Mouse (Mus musculus): ENCODE measurements around the gene Ptp4a2.
A peak's percentile ranks its signal among the peaks of the same experiment; 100 is the strongest.
"Not testable (repeated sequence)": the region's sequence is repeated elsewhere in the genome, so short reads cannot be mapped to it uniquely, and the experiment has no call there.

Gene Ptp4a2

DNA sequence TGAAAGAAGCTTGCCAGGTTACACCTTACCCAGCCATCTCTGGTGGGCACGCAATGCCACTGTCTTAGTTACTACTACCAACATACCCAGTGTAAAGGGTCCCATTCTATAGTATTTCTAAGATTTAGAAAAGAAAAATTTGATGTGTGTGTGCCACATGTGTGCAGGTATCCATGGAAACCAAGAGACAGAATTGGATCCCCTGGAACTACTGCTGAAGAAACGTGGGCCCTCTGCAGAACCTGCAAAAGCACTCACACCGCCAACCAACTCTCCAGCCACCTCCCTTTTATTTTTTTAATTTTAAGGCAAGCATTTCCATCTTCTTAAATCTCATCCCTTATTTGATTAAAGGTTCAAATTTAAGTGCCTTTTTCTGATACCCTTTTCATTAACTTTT, 40.8 kb downstream of the Ptp4a2 start:
- no peak for DNase-seq (ENCODE audit: low spot score in 2 of 2)

DNA sequence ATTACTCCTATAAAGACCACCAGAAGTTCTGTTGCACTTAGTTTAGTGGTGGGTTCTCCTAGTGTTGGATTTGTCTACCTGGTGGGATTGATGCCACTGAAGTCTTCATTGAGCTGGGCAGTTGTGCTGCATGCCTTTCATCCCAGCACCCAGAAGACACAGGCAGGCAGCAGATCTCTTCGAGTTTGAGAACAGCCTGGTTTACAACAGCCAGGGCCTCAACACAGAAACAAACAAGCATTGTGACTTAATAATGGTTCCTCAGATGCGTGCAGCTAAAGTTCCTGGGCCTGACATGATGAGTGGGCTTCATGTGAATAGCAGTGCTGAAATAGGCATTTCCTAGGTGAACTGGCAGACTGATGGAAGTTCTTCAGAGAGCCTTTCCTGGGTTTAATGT, 42.0 kb downstream of the Ptp4a2 start:
- no peak for DNase-seq (ENCODE audit: low spot score in 2 of 2)

GRCm38 (mm10) chr4:129853996-129854395, 43.0 kb downstream of the Ptp4a2 start:
- no peak for DNase-seq (ENCODE audit: low spot score in 2 of 2)

GRCm38 (mm10) chr4:129854615-129855014, 43.6 kb downstream of the Ptp4a2 start:
- DNase-seq (ENCODE audit: low spot score in 2 of 2): no peak

DNA sequence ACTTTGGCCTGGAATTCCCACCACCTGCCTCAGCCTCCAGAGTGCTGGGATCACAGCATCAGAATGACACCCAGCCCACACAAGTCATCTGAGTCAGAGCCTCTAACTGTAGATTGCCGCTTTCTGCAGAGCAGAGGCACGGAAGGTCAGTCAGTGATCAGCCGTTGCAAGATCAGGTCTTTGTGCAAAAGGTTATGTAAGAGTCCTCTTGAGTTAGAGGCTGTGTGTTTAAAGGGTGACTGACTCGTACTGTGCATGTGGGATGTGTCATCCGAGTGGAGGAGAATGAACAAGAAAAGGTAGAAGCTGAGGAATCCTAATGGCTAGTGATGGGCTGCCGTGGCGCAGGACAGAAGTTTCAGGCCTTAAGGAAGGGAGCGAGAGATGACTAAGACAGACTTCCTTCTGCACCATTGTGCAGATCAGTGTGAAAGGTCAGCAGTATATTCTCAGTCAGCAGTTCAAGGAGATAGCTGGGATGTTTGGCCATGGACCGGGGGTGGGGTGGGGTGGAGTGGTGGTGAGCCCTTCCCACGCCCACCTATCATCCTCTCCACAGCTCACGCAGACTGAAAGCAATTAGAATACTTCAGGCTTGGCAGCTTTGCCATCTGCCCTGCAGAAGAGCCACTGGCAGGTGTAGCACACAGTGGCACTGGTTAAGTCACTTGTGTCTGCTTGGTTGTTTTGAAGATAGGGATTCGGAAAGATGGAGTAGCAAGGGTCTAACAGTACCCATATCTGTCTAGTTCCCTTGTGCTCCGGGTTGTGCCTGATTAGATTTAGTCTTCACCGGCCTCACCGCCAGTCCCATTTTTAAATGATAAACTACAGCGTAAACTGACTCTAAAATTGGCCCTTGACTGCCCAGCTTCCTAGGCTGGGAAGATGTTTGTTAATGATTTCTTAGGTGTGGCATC, 44.3 kb downstream of the Ptp4a2 start:
- DNase-seq (ENCODE audit: low spot score in 2 of 2): no peak

- DNase-seq (ENCODE audit: low spot score in 2 of 2): peak in 1 of 2 experiments; percentile 51
These were observed 49.4 kb downstream of the Ptp4a2 start for GRCm38 (mm10) chr4:129860456-129860855.

DNA sequence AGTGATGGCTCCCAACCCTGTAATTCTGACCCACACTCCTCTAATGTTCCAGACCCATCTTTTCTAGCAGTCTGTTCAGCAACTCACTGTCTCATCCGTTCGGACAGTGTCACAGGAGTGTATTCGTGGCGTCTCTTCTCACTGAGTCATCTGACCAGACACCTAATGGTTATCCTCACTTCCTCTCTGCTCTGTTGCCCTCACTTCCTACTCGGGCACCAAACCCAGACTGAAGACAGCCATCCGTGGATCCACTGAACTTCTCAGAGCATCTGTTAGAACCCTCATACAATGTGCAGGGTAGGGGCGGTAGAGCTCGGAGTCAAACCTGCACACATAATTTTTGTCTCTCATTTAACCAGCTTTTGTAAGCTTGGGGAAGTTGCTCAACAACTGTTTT, 50.4 kb downstream of the Ptp4a2 start:
- DNase-seq (ENCODE audit: low spot score in 2 of 2): peak in 1 of 2 experiments; percentile 42

- DNase-seq (ENCODE audit: low spot score in 2 of 2): no peak
These were observed 51.3 kb downstream of the Ptp4a2 start for GRCm38 (mm10) chr4:129862357-129862756.

DNA sequence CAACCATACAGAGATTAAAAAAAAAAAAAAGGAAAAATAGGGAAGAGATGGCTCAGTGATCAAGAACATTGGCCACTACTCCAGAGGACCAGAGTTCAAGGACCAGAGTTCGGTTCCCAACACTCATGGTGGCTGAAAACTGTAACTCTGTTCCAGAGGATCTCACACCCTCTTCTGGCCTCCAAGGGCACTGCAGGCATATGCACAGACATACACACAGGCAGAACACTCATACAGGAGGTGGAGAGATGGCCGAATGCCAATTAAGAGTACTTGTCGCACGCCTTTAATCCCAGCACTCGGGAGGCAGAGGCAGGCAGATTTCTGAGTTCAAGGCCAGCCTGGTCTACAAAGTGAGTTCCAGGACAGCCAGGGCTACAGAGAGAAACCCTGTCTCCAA, 55.2 kb downstream of the Ptp4a2 start:
- not testable (repeated sequence) for DNase-seq (ENCODE audit: low spot score in 2 of 2)

DNA sequence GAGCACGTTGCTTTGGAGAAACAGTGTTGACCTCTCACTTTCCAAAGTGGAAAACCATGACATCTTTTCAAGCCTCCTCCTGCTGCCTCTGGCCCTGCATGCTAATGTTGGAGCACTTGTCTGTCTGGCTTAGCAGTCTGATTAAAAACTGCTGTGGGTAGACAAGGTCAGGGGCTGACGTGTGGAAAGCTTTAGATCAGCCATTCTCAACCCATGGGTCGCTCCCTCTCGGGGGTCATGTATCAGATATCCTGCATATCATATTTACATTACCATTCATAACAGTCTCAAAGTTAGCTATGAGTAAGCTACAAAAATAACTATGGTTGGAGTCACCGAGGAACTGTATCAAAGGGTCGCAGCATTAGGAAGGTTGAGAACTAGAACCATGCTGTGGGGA, 57.2 kb downstream of the Ptp4a2 start:
- DNase-seq (ENCODE audit: low spot score in 2 of 2): no peak

DNA sequence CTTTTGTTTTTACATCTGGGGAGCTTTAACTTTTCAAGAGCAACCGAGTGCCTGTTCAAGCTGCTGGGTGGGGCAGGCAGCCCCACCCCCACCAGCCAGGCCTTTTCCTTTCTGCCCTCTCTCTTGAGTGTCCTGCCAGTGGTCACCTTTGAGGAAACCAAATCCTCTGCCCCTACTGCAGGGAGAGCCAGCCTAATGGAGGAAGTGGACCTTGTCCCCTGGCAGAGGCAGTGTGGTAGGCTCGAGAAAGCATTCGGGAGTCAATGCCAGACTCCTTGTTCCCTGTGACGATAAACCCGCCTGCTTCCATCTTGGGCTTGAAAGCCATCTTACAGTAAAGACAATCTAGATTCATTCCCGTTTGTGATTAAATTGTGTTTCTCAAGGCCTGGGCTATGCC, 59.5 kb downstream of the Ptp4a2 start:
- no peak for DNase-seq (ENCODE audit: low spot score in 2 of 2)

- DNase-seq (ENCODE audit: low spot score in 2 of 2): no peak
These were observed 61.4 kb downstream of the Ptp4a2 start for GRCm38 (mm10) chr4:129872376-129872922.

- DNase-seq (ENCODE audit: low spot score in 2 of 2): no peak
These were observed 63.8 kb downstream of the Ptp4a2 start for GRCm38 (mm10) chr4:129874805-129875204.

- no peak for DNase-seq (ENCODE audit: low spot score in 2 of 2)
These were observed 64.4 kb downstream of the Ptp4a2 start for GRCm38 (mm10) chr4:129875406-129875805.

DNA sequence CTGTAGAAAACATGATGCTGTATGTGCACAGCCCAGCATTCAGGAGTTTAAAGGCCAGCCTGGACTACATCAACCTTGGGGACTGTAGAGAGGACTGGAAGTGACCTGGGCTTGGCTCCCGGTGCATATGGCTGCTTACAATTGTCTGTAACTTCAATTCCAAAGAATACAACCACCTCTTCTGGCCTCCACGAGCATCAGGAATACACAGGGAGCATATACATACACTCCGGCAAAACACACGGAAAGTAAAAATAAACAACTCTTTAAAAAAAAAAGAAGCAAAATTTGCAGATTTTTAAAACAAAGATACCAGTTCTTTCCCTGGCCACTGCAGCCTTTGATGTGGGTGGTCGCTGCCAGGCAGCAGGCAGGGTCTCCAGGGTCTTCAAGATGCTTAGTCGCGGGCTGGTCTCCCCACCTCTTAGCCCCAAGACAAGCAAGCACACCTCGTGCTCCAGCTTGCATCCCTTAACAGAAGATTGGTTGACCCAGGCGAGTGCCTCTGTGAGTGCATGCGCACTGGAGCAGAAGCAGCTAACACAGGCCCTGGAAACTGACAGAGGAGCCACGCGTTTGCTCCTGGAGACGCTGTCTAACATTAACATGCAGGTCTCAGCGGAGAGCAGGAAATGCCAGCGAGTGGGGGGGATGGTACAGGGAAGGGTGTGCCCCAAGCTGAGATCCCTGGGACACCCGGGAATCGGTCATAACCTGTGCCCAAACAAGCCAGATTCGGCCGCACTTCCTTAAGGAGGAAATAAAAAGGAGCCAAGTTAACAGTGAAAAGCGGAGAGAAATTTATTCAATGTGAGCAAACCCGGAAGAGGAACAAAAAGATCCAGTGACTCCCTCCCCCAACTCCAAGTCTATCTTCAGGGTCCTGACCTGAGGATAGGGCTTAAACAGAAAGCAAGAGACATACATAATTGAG, 66.1 kb downstream of the Ptp4a2 start:
- peak; percentile 57 to 58 for DNase-seq (ENCODE audit: low spot score in 2 of 2)

GRCm38 (mm10) chr4:129877967-129878655, 67.1 kb downstream of the Ptp4a2 start:
- peak in 1 of 2 experiments; percentile 25 for DNase-seq (ENCODE audit: low spot score in 2 of 2)

DNA sequence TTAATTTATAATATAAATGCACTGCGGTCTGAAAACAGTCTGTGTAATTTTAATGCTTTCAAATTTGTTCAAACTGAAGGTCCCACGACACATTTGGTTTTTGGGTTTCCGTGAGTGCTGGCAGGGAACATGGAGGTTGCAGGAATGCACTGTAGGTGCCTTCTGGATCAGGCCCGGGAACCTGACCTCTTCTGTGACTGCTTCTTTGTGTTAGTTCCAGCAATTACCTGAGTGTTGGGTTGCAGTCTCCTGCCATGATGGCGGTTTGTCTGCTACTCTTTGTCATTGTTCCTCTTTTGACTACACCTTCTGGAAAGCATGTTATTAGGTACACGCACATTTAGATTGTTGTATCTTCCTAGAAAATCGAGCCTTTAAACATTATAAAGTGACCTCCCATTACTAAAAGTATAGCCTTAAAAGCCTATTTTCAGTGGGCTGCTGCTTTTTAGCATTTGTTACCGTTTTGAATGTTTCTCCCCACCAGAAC, 67.7 kb downstream of the Ptp4a2 start:
- DNase-seq (ENCODE audit: low spot score in 2 of 2): no peak

DNA sequence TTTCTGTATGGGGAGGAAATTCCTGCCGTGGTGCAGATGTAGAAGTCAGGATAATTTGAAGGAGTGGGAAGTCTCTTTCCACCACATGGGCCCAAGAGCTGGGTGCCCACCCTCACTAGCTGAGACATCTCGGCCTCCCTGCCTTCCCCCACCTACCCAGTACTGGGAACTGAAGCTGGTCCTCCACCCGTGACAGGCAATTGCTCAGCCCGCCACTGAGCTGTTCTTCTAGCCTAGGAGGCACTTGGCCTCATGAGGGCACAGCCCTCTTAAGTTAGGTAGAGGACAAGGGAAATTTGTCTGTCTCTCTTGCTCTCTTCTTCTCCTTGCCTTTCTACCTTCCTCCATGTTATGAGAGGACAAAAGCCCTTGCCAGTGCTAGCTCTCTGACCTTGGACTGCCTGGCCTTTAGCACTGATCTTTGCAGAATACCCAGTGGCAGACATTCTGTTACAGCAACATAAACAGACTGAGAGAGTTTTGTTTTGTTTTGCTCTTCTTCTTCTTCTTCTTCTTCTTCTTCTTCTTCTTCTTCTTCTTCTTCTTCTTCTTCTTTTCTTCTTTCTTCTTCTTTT, 68.3 kb downstream of the Ptp4a2 start:
- DNase-seq (ENCODE audit: low spot score in 2 of 2): no peak

- DNase-seq (ENCODE audit: low spot score in 2 of 2): no peak
These were observed 69.6 kb downstream of the Ptp4a2 start for GRCm38 (mm10) chr4:129880615-129881014.

DNA sequence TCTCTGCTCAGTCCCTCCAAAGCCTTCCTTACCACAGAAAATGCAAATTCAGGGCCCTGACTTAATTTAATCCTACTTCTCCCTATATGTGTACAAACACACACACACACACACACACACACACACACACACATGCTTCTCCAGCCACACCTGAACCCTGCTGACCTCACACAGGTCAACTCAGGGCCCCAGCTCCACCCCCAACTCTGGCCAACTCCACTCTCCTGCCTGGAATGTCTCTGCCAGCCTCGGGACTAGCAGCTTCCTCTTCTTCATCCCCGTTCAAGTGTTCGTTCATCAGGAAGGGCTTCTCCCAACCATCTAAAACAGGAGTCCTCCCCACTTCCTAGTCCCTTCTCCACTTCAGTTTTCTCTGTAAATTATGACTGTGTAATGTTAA, 70.6 kb downstream of the Ptp4a2 start:
- DNase-seq (ENCODE audit: low spot score in 2 of 2): no peak

All from natural killer cell, adult 2 months (primary cell).